Mouse (Mus musculus): ENCODE measurements at regions not wholly inside any gene's neighbourhood (a gene's known extent, or its start where the extent isn't known, plus 50 kb on each side); places are given as distances from the start of the nearest gene placed in this dataset.

DNA sequence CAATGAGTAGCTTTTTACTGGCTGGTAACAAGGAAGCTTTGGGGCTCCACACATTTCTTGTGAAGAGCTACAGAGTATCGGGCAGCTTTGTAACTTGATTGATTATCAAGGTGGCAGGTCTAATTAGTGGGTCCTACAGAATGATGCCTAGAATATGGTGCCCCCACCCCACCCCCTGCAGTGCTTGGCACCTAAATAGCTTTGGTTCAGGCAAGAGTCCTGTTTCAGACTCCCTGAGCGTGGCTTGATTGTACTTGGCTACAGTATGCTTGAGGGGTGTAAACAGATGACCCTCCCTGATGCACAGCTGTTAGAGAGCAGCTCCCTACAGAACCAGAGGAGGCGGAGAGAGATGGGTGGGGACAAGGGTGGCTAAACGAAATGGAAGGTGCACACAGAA lies 145.7 kb upstream of the Npvf start:
- TF ChIP-seq CTCF (IDR thresholded peaks at IDR 0.05; ENCODE audit: control insufficient read depth, insufficient read depth, insufficient replicate concordance, low read depth, low read length), result no peak
- no peak for TF ChIP-seq POLR2A (IDR thresholded peaks at IDR 0.05; ENCODE audit: control insufficient read depth, low read depth, low read length)
